Mouse (Mus musculus) neutrophil, adult 83 days (primary cell): ENCODE data around the gene AI987944. TPM values are rescaled to one million over a fixed set of nuclear protein-coding genes. Genes with fewer than 3 reads are reported as not detected.

Experiments used
- total RNA-seq, 2 experiments: library from RNA; stranded (reverse); gene quantifications; one replicate each; pipeline ENCODE4 v1.2.4; 2023

The AI987944 gene
- total RNA-seq, result 1 to 10 TPM; 6.8 to 8.4 TPM

GRCm38 (mm10) chr7:41393048-41393971, at the start of gene AI987944:
Gene AI987944 (minus strand): TSS chr7:41393379.

Other genes starting within 250 kb of the AI987944 start
- not detected for gene Gm5592, start 239.5 kb downstream of the AI987944 start, total RNA-seq
- not detected for gene Vmn2r57, start 55.3 kb upstream of the AI987944 start, total RNA-seq
- under 1 TPM in 1 of 2 experiments, not detected in 1; 0.13 TPM for gene Gm20449, start 106.0 kb upstream of the AI987944 start, total RNA-seq
- gene AW146154, start 106.5 kb upstream of the AI987944 start, total RNA-seq, result 1 to 10 TPM; 4.6 to 4.7 TPM
- gene Gm6871, start 180.3 kb upstream of the AI987944 start, total RNA-seq, result not detected
- gene 2610021A01Rik, start 205.9 kb upstream of the AI987944 start, total RNA-seq, result 1 to 10 TPM; 8.3 TPM
- gene Zfp788, start 239.8 kb upstream of the AI987944 start, total RNA-seq, result 1 to 10 TPM; 2.9 to 3.6 TPM